Mouse (Mus musculus) ES-Bruce4 (cell line): ENCODE results near the gene Rbl1. TPM values are rescaled to one million over a fixed set of nuclear protein-coding genes. Genes with fewer than 3 reads are reported as not detected.

ENCODE experiments used
- H3K27ac ChIP-seq: 2 replicates; pipeline ENCODE4 v1.5.1; 2012; ENCODE audit warnings: low read length, inconsistent platforms; ENCODE audit not compliant: insufficient read depth
- H3K27me3 ChIP-seq: 2 replicates; pipeline ENCODE4 v1.6.1; 2012; ENCODE audit warnings: mild to moderate bottlenecking, low read length, inconsistent platforms; ENCODE audit not compliant: control insufficient read depth, poor library complexity, insufficient read depth, severe bottlenecking
- H3K36me3 ChIP-seq: 2 replicates; pipeline ENCODE4 v1.6.1; 2012; ENCODE audit warnings: inconsistent platforms, mild to moderate bottlenecking, low read length, moderate library complexity; ENCODE audit not compliant: control insufficient read depth, poor library complexity, insufficient read depth, severe bottlenecking
- H3K4me1 ChIP-seq: one replicate; pipeline ENCODE4 v1.8.1; 2011; ENCODE audit warnings: low read length; ENCODE audit not compliant: control insufficient read depth, insufficient read depth
- H3K4me3 ChIP-seq: 2 replicates; pipeline ENCODE4 v1.5.1; 2011; ENCODE audit warnings: low read depth, mild to moderate bottlenecking, low read length
- H3K9ac ChIP-seq: 2 replicates; pipeline ENCODE4 v1.6.1; 2012; ENCODE audit warnings: low read depth, mild to moderate bottlenecking, inconsistent platforms; ENCODE audit not compliant: poor library complexity, severe bottlenecking
- H3K9me3 ChIP-seq: replicated peaks from 2 replicates; pipeline ENCODE4 v1.6.1; 2012; ENCODE audit warnings: mild to moderate bottlenecking, low read length, inconsistent platforms; ENCODE audit not compliant: control insufficient read depth, poor library complexity, insufficient read depth, severe bottlenecking
- CTCF ChIP-seq: IDR thresholded peaks from one replicate; pipeline ENCODE4 v1.8.1; 2011; ENCODE audit warnings: low read depth, low read length
- EP300 ChIP-seq: IDR thresholded peaks from 2 replicates; pipeline ENCODE4 v1.6.1; 2011; ENCODE audit warnings: low read depth, low read length; ENCODE audit not compliant: insufficient read depth
- POLR2A ChIP-seq: IDR thresholded peaks from one replicate; pipeline ENCODE4 v1.8.1; 2011; ENCODE audit warnings: low read length; ENCODE audit not compliant: insufficient read depth
- polyA plus RNA-seq: library from polyadenylated mRNA; stranded (reverse); fragments of >200 nt; gene quantifications from 2 replicates; pipeline ENCODE4 v1.2.4, GENCODE M21; 2011; ENCODE audit warnings: low read depth; ENCODE audit not compliant: missing spikeins, insufficient read depth, insufficient read length

Rbl1 gene
- polyA plus RNA-seq, 1 experiment = 23.8 TPM

DNA sequence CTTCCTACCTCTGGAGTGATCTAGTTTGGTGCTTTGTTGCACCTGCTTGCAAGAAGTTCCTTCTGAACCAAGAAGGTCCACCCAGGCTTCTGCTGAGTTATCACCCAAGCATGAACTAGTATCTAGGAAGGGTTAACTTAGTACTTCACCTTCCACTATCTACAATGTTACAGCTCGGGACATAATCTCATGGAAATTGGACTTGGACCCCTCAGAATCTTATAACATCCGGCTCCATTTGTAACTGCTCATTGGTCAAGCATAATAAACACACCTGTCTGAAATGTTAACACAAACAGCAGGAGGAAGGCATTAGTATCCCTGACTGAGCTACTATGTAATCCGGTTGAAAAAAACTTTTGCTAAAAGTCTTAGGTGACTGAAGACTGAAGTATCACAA lies 77.0 kb downstream of the Rbl1 start:
- H3K27ac ChIP-seq = no peak overlapping the region
- H3K9ac ChIP-seq = no peak overlapping the region
- no peaks in the 10 kb centered on the region for H3K27me3 ChIP-seq
- H3K4me1 ChIP-seq = no peaks in the 10 kb centered on the region
- no peaks in the 10 kb centered on the region for H3K36me3 ChIP-seq
- TF ChIP-seq EP300 (no peak), CTCF (no peak), POLR2A (no peak)
- H3K9me3 ChIP-seq = no peaks in the 10 kb centered on the region
- H3K4me3 ChIP-seq = no peak overlapping the region

DNA sequence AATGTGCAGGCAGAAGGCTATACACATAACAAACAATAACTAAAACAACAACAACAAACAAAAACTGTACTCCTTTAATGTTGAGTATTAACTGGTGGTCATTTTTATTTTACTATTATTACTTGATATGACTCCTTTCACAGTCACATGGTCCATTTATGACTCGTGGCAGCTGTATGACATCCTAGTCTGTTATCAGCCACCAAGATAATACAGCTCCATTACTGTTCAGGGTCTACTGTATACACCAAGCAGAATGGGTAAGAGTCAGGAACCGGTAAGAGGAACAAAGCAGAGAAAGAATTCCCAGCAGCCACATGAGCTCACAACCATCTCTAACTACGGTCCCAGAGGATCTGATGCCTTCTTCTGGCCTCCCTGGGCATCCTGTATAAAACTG lies 79.1 kb downstream of the Rbl1 start:
- Histone ChIP-seq H3K4me1 (no peaks in the 10 kb centered on the region), H3K27me3 (no peaks in the 10 kb centered on the region), H3K27ac (no peak overlapping the region), H3K9ac (no peak overlapping the region), H3K36me3 (peaks cover 5% of the 10 kb centered on the region; the same call in 1 of the 2 replicates), H3K4me3 (no peak overlapping the region), H3K9me3 (no peaks in the 10 kb centered on the region)
- no peak for TF ChIP-seq POLR2A
- TF ChIP-seq EP300 = no peak
- TF ChIP-seq CTCF = no peak

DNA sequence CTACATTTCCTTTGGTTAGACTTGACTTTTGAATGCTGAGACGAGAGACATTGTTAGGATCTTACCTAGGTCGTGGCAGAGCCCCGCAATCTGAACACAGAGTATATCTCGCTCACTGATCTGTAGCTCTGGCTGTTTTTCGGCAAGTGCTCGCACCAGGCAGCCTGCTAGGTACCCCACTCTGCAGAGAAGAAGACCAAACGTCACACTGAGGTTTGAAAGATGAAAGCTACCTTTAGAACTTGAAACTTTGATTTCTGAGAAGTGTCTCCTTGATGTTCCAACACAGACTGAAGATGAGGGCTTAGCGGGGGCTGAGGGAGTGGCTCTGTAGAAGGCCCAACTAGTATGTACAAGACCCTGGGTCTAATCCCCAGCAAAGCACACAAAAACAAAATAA lies 82.6 kb downstream of the Rbl1 start:
- Histone ChIP-seq H3K27ac (no peak overlapping the region), H3K9me3 (no peaks in the 10 kb centered on the region), H3K4me1 (no peaks in the 10 kb centered on the region), H3K4me3 (no peak overlapping the region), H3K36me3 (peaks cover 13% of the 10 kb centered on the region), H3K9ac (no peak overlapping the region), H3K27me3 (no peaks in the 10 kb centered on the region)
- TF ChIP-seq CTCF = no peak
- no peak for TF ChIP-seq POLR2A
- no peak for TF ChIP-seq EP300

DNA sequence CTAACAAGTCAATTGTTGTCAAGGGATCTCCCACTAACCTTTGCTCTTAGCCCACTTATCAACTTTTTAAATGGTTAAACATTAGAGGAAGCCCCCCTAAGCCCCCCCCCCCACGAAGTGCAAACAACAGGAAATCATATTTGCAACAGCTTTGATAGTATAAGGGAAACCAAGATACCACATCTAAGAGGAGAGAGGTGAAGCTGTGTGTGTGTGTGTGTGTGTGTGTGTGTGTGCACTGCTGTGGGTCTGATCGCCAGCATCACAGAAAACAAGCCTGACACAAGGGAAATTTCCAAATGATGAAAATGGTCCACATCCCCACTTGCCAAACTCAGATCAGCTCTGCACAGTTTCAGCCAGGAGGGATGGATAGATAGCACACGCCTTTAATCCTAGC lies 85.3 kb downstream of the Rbl1 start:
- Histone ChIP-seq H3K9me3 (no peaks in the 10 kb centered on the region), H3K27ac (no peak overlapping the region), H3K36me3 (peaks cover 13% of the 10 kb centered on the region), H3K9ac (no peak overlapping the region), H3K4me1 (no peaks in the 10 kb centered on the region), H3K27me3 (no peaks in the 10 kb centered on the region), H3K4me3 (no peak overlapping the region)
- TF ChIP-seq POLR2A (no peak), EP300 (no peak), CTCF (no peak)

DNA sequence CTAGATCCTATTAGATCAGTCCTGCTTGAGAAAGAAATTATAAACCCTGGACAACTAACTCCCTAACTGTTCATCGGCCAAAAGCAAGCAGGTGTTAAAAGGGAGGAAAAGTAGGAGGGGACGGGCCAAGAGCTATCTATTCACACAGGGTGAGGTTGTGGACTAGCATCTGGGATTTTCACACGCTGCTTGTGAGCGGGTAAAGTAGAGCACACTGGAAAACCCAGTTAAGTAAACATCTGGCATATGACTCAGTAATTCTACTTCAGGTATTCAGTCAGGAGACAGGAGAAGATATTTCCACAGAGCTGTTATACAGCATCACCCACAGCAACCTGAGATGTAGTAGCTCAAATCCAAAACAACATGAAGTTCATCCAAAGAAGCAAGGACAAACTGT lies 85.8 kb downstream of the Rbl1 start:
- no peaks in the 10 kb centered on the region for H3K27me3 ChIP-seq
- no peak overlapping the region for H3K27ac ChIP-seq
- H3K9me3 ChIP-seq = no peaks in the 10 kb centered on the region
- no peak overlapping the region for H3K4me3 ChIP-seq
- TF ChIP-seq POLR2A (no peak), CTCF (no peak), EP300 (no peak)
- H3K36me3 ChIP-seq = peaks cover 16% of the 10 kb centered on the region
- no peaks in the 10 kb centered on the region for H3K4me1 ChIP-seq
- H3K9ac ChIP-seq = no peak overlapping the region

DNA sequence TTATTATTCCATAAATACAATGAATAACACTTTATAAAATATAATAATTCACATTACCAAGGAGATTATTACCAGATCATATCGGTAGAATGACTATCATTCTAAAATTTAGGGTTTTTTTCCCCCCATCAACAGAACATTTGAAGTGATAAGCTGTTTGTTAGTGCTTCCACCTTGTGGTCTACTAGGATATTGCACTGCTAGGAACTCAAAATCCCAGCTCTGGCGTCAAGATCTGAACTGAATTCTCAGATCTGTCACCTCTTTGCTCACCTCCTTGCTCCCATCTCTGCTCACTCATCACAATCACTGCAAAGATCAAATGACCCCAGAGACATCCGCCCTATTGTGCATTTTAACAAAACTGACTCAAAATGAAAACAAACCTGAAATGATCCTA lies 87.4 kb downstream of the Rbl1 start:
- no peak overlapping the region for H3K27ac ChIP-seq
- no peaks in the 10 kb centered on the region for H3K9me3 ChIP-seq
- no peaks in the 10 kb centered on the region for H3K4me1 ChIP-seq
- no peaks in the 10 kb centered on the region for H3K27me3 ChIP-seq
- peaks cover 16% of the 10 kb centered on the region for H3K36me3 ChIP-seq
- H3K9ac ChIP-seq = no peak overlapping the region
- TF ChIP-seq EP300 = no peak
- H3K4me3 ChIP-seq = no peak overlapping the region
